Mouse (Mus musculus) kidney, embryonic 16.5 days (tissue): Measurements from ENCODE around the gene Gpr137. TPM values are rescaled to one million over a fixed set of nuclear protein-coding genes. Genes with fewer than 3 reads are reported as not detected.
A peak's percentile ranks its signal among the peaks of the same experiment; 100 is the strongest.

Source experiments
- ATAC-seq: fragments of 200-750 bp; cut with Nextera tagmentation; 2 replicates; pipeline ENCODE4 v1.8.0; 2017; ENCODE audit warnings: moderate TSS enrichment; ENCODE audit not compliant: low FRiP score, low TSS enrichment
- H3K27ac ChIP-seq: fragments of 300-500 bp; sonication (generic); 2 replicates; pipeline ENCODE4 v1.5.1; 2014; ENCODE audit warnings: low read length
- H3K27me3 ChIP-seq: fragments of 300-500 bp; sonication (generic); 2 replicates; pipeline ENCODE4 v1.6.1; 2014; ENCODE audit warnings: low read length, control low read depth, mixed read lengths; ENCODE audit not compliant: insufficient read depth
- H3K36me3 ChIP-seq: fragments of 300-500 bp; sonication (generic); 2 replicates; pipeline ENCODE4 v1.6.1; 2014; ENCODE audit warnings: low read length, control low read depth, mixed read lengths; ENCODE audit not compliant: insufficient read depth
- H3K4me1 ChIP-seq: fragments of 300-500 bp; sonication (generic); 2 replicates; pipeline ENCODE4 v1.6.1; 2014; ENCODE audit warnings: low read length, control low read depth, mixed read lengths; ENCODE audit not compliant: insufficient read depth
- H3K4me2 ChIP-seq: fragments of 300-500 bp; sonication (generic); replicated peaks from 2 replicates; pipeline ENCODE4 v1.6.1; 2014; ENCODE audit warnings: low read depth, low read length
- H3K4me3 ChIP-seq: fragments of 300-500 bp; sonication (generic); 2 replicates; pipeline ENCODE4 v1.5.1; 2014; ENCODE audit warnings: mild to moderate bottlenecking, low read length
- H3K9ac ChIP-seq: fragments of 300-500 bp; sonication (generic); replicated peaks from 2 replicates; pipeline ENCODE4 v1.6.1; 2014; ENCODE audit warnings: low read length
- H3K9me3 ChIP-seq: fragments of 300-500 bp; sonication (generic); 2 replicates; pipeline ENCODE4 v1.6.1; 2016; ENCODE audit warnings: low read length, control low read depth
- WGBS: fragments of 180-500 bp; shearing (Covaris S2); extraction: QIAGEN DNeasy Blood & Tissue Kit; methylation state at CpG from one replicate; pipeline ENCODE4 v1.1.7; 2014; 5-methylcytosine and 5-hydroxymethylcytosine counted together
- polyA plus RNA-seq: library from polyadenylated mRNA; unstranded; fragments of >200 nt; fragmentation: Nextera tagmentation; extraction: Ambion mirVana; gene quantifications from 2 replicates; pipeline ENCODE4 v1.2.1, GENCODE M21; 2015

The Gpr137 gene
- polyA plus RNA-seq, 1 experiment from 2014 or later, result 30.4 TPM

DNA sequence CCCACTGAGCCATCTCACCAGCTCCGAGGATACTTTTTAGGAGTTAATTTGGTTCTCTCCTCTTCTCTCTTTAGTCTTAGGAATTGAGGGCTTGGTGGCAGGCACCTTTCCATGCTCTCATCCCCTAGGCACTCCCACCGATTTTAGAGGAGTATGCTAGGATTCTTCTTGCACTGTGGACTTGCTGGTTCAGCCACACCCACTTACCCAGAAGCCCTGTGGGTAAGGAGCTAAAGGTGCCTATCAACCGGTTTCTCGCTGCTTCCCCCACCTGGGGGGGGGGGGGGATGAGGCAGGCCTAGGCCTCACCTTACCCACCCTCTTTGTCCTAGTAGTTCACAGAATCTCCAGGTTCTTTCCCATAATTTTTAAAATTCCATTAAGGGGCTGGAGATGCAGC is 5.5 kb upstream of the Gpr137 start:
- Histone ChIP-seq H3K9ac (no peak overlapping the region), H3K4me2 (no peak overlapping the region), H3K9me3 (no peaks in the 10 kb centered on the region), H3K36me3 (peaks cover 5% of the 10 kb centered on the region; the same call in 1 of the 2 replicates), H3K27me3 (no peaks in the 10 kb centered on the region), H3K4me3 (no peak overlapping the region), H3K27ac (no peak overlapping the region), H3K4me1 (peaks cover 17% of the 10 kb centered on the region)
- 51% methylated on average over 4 of the region's 4 CpGs for WGBS
- no peak for ATAC-seq

DNA sequence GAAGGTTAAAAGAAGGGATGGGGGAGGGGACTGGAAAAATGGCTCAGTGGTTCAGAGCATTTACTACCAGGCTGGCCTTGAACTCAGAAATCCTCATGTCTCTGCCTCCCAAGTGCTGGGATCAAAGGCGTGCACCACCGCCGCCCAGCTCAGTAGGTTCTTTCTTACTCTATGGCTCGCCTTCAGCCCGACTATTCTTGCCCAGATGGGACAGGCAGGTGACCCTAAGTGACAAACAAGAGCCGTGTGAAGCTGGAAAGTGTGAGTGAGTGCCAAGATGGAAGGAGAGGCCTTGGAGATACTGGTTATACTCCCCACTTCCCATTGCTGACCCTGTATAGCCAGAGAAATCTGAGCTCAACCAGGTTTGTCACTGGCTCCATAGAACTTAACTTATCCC is 1.4 kb upstream of the Gpr137 start:
- 94% methylated on average over 6 of the region's 6 CpGs for WGBS
- peaks cover 19% of the 10 kb centered on the region for H3K4me1 ChIP-seq
- ATAC-seq, result no peak

DNA sequence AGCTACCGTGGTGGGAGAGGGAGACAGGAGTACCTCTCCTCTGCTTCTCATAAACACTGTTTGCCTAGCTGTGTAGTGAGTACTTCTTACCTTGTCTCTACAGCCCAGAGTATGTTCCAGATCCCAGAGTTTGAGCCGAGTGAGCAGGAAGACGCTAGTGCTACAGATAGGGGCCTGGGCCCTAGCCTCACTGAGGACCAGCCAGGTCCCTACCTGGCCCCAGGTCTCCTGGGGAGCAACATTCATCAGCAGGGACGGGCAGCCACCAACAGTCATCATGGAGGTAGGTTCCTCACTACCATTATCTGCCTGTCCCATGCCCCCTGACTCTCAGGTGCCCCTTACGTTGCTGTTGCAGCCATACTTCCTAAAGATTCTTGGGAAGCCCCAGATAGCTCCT is 484 bp upstream of the Gpr137 start:
- Histone ChIP-seq H3K4me1 (peaks cover 24% of the 10 kb centered on the region), H3K27me3 (no peaks in the 10 kb centered on the region), H3K27ac (peak overlapping the region; percentile 97), H3K9ac (peak overlapping the region; percentile 96), H3K9me3 (no peaks in the 10 kb centered on the region), H3K4me3 (peak overlapping the region; percentile 87), H3K4me2 (peak overlapping the region; percentile 98), H3K36me3 (no peaks in the 10 kb centered on the region)
- 0 out of 2 replicates have a peak, but pooled peaks have one; percentile 2 for ATAC-seq
- 27% methylated on average over 5 of the region's 5 CpGs for WGBS

More for the DNA sequence above, 1.4 kb upstream of the Gpr137 start:
- Histone ChIP-seq H3K9me3 (no peaks in the 10 kb centered on the region), H3K4me2 (no peak overlapping the region), H3K9ac (no peak overlapping the region), H3K27ac (no peak overlapping the region), H3K36me3 (peaks cover 5% of the 10 kb centered on the region; the same call in 1 of the 2 replicates), H3K27me3 (no peaks in the 10 kb centered on the region), H3K4me3 (no peak overlapping the region)

DNA sequence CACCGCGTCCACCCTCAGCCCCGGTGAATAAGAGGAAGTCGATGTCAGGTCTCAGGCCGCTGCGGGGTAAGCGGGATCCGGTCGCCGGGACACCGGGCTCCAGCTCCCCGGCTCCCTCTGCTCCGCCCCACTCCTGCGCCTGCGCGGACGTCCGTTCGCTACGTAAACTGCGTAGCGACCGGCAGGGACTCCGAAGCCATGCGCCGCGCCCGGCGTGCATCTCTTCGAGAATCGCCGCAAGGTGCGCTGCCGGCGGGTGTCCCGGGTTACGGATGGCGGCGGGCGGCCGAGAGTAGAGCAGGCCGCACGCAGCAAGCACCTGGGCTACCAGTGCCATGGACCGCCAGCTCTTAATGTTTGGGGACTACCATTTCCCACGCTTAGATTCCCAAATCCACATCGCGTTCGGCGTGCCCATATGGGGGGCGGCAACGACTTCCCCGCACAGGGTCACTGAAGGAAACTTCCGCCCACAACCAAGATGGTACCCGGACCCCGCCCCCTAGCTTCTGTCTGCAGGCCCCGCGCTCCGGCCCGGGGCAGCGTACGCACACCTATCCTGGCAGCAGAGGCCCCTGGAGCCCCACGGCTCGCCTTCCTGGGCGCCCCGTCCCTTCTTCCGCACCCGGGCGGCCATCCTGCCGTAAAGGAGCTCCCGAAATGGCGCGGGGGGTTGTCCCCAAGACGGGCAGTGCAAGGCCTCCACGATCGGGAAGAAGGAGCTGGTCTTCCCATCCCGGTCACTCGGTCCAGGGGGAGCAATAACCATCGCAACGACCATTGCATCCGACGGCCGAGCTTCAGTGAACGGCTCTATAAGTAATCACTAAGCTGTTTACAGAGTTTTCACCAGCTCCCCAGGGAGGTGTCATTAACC is 670 bp downstream of the Gpr137 start, which contains the start of gene Bad:
Gene Bad (plus strand): TSS at position 490 of the 877 bp plus-strand sequence.
- Histone ChIP-seq H3K9me3 (no peaks in the 10 kb centered on the region), H3K9ac (peak within 1 kb of the TSS; percentile 96), H3K27ac (peak within 1 kb of the TSS; percentile 97), H3K4me2 (peak within 1 kb of the TSS; percentile 98), H3K36me3 (no peaks in the 10 kb centered on the region), H3K4me3 (peak within 1 kb of the TSS; percentile 87), H3K27me3 (no peaks in the 10 kb centered on the region), H3K4me1 (peaks cover 28% of the 10 kb centered on the region)
- peak; percentile 80 for ATAC-seq
- WGBS, result under 1% methylated on average over 83 of the region's 83 CpGs

DNA sequence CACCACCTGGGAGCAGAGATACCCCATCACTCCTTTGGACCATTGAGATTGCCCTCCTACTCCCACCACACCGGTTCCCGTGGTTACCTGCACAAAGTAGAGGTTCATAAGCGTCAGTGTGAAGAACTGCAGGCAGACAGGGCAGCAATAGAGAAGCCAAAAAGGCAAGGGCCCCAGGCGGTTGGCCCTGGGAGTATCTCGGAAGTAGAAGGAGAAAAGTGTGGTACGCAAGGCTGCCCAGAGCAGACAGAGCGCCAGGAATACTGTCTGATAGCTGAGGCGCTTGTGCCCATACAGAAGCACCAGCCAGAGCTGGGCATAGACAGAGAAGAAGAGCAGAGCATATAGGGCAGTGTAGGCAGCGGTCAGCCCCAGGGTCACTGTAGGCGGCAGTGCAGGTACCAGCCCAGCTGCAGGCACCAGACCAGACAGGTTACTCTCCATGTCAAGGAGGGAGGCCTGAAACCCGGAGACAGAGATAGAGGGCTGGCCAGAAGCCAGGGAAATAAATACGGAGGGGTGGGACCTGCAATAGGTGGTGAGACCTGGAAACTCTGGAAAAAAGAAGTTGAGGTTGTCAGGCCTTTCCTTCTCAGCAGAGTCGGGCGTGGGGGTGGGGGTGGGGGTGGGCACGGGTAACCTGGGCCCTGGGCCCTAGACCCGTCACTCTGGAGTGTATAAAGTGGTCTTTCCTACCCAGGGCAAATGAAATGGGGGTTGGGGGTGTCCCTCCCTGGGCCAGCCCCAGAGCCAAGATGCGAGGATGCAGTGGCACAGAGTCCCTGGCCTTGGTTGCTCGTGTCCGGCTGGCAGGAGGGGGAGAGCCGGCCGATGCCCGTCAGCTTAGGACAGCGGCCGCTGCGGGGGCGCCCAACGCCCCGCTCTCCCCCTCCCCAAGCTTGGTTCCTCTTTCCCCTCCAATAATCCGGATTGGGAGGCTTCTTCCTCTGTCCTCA is 1.6 kb downstream of the Gpr137 start:
- peak overlapping the region; percentile 50; the same call in 1 of the 2 replicates for H3K27ac ChIP-seq
- 18% methylated on average over 29 of the region's 29 CpGs for WGBS
- H3K9me3 ChIP-seq, result no peaks in the 10 kb centered on the region
- H3K9ac ChIP-seq, result peak overlapping the region; percentile 96
- H3K4me2 ChIP-seq, result peak overlapping the region; percentile 98
- peak; percentile 13; the same call in 1 of the 2 replicates for ATAC-seq
- H3K27me3 ChIP-seq, result peaks cover 7% of the 10 kb centered on the region
- H3K4me1 ChIP-seq, result peaks cover 28% of the 10 kb centered on the region
- no peaks in the 10 kb centered on the region for H3K36me3 ChIP-seq
- peak overlapping the region; percentile 87 for H3K4me3 ChIP-seq

DNA sequence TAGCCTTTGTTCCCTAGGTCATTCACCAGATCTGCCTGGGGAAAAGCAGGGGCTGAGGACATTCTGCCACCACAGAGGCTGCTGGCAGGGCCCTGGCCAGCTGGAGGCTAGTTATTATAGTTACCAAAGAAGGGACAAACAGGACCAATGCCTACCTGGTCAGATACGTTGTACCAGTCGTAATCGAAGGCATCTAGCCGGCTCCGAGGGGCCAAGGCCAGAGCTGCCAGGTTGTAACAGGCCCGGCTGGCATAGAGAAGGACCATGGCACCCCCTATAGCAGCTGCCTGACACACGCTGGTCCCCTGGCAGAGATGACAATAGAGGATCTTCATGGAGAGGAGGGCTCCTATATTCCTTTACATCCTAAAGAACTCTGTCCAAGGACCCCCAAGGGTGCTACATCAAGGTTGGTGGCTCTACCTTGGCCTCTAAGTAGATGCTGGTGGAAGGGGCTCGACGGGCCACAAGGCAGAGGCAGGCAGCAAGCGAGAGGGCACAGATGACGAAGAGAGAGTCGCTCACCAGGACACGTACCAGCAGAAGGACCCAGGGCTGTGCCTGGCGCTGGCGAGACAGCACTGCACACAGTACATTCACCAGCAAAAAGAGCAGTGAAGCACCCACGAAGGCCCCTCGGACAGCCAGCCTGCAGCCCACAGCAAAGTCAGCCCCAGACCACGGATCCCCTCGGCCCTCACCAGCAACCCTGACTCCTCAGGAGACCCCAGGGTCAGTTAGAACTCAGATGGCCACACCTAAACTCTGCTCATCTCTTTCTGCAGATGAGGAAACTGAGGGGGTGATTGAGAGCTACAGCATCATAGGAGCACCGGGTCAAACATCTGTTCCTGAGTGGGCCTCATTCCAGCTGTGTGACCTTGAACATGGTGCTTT is 2.9 kb downstream of the Gpr137 start:
- H3K36me3 ChIP-seq, result no peaks in the 10 kb centered on the region
- H3K27me3 ChIP-seq, result peaks cover 20% of the 10 kb centered on the region
- peaks cover 28% of the 10 kb centered on the region for H3K4me1 ChIP-seq
- H3K9me3 ChIP-seq, result no peaks in the 10 kb centered on the region
- 93% methylated on average over 20 of the region's 20 CpGs for WGBS
- no peak overlapping the region for H3K4me3 ChIP-seq
- no peak overlapping the region for H3K9ac ChIP-seq
- no peak for ATAC-seq
- no peak overlapping the region for H3K27ac ChIP-seq
- H3K4me2 ChIP-seq, result no peak overlapping the region

DNA sequence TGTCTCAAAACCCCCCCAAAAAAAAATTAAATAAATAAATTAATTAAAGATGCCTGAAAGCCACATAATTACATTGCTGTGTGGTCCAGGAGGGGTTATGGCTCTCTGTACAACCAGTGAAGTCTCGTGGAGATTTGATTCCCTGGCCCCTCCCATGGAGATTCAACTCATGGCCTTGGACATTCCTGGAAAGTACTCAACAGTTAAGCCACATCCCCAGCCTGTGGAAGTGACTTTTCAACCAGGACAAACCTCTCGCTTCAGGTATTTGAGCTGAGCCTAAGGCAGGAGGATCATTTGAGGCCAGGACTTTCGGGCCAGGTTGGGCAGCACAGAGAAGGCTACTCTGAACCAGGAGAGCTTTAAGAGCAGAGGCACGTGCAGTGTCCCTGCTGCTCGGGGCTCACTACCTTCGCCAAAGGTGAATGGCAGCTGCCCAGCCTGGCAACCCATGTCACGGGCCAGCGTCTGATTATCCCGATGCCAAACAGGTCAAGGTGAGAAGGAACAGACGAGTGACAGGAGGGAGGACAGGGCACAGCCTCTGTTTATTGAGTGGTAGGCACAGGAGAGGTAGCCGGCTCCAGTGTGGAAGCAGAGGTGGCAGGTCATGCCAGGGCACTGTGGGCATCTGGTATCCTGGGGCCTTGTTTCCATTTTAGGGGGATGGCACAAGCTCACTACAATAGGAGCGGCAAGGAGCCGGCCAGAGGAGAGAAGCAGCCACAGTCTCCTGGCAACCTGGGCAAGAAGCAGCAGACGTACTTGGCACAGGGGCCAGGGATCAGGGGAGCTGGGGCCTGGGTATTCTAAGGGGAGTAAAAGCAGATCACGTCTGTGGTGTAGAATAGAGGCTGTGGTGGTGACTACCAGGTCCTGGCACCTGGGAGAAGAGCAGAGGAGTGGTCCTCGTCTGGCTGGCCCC is 4.5 kb downstream of the Gpr137 start:
- no peak overlapping the region for H3K27ac ChIP-seq
- no peak overlapping the region for H3K9ac ChIP-seq
- H3K27me3 ChIP-seq, result peaks cover 36% of the 10 kb centered on the region
- peaks cover 35% of the 10 kb centered on the region for H3K4me1 ChIP-seq
- no peaks in the 10 kb centered on the region for H3K36me3 ChIP-seq
- H3K9me3 ChIP-seq, result no peaks in the 10 kb centered on the region
- no peak for ATAC-seq
- 69% methylated on average over 16 of the region's 16 CpGs for WGBS
- H3K4me3 ChIP-seq, result no peak overlapping the region
- no peak overlapping the region for H3K4me2 ChIP-seq

DNA sequence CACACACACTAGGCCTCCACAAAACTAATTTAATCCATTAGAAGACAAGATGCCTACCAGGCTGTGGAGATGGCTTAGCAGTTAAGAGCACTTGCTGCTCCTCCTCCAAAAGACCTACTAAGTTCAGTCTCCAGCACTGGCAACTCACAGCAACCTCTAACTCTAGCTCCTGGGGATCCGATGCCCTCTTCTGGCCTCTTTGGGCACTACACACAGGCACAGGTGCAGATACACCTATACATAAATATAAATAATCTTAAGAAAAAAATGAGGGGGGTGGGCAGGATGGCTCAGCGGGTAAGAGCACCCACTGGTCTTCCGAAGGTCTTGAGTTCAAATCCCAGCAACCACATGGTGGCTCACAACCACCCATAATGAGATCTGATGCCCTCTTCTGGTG is 6.0 kb downstream of the Gpr137 start:
- peaks cover 51% of the 10 kb centered on the region for H3K27me3 ChIP-seq
- 31% methylated on average over 3 of the region's 3 CpGs for WGBS
- H3K4me3 ChIP-seq, result no peak overlapping the region

More for the DNA sequence above, 6.0 kb downstream of the Gpr137 start:
- Histone ChIP-seq H3K36me3 (no peaks in the 10 kb centered on the region), H3K4me2 (no peak overlapping the region), H3K4me1 (peaks cover 38% of the 10 kb centered on the region), H3K9me3 (no peaks in the 10 kb centered on the region), H3K9ac (no peak overlapping the region), H3K27ac (no peak overlapping the region)
- ATAC-seq, result no peak
